Mouse (Mus musculus) stomach, embryonic 14.5 days (tissue): ENCODE measurements around the gene Rps29. TPM values are rescaled to one million over a fixed set of nuclear protein-coding genes. Genes with fewer than 3 reads are reported as not detected.

Experiments used
- microRNA-seq: library from miRNA; unstranded; fragments of <30 nt; microRNA quantifications from one replicate; pipeline ENCODE4, GENCODE M21; 2016
- polyA plus RNA-seq: library from polyadenylated mRNA; unstranded; fragments of >200 nt; fragmentation: Nextera tagmentation; extraction: Ambion mirVana; gene quantifications from 2 replicates; pipeline ENCODE4 v1.2.1, GENCODE M21; 2014

The Rps29 gene
- polyA plus RNA-seq, 1 experiment from 2014 or later, result 2,274 TPM

Small RNAs within 50 kb of the gene (microRNA-seq; reads per million reads assigned to microRNA genes)
- gene Gm47287 (not detected), gene Gm47295 (not detected)

Other genes with a start within 250 kb of the Rps29 start
- 21.7 and 23.1 TPM in 2 replicates for gene Lrr1, start 9.6 kb upstream of the Rps29 start, polyA plus RNA-seq
- gene Rpl36al, start 24.9 kb upstream of the Rps29 start, polyA plus RNA-seq, result 629 and 653 TPM in 2 replicates
- 42.6 and 47.0 TPM in 2 replicates for gene Mgat2, start 25.0 kb upstream of the Rps29 start, polyA plus RNA-seq
- 24.3 and 29.6 TPM in 2 replicates for gene Gm49383, start 37.9 kb upstream of the Rps29 start, polyA plus RNA-seq
- 9.2 and 9.4 TPM in 2 replicates for gene Dnaaf2, start 39.2 kb upstream of the Rps29 start, polyA plus RNA-seq
- gene Gm49384, start 45.1 kb upstream of the Rps29 start, polyA plus RNA-seq, result 24.5 and 27.1 TPM in 2 replicates
- 33.0 and 35.0 TPM in 2 replicates for gene Pole2, start 69.0 kb upstream of the Rps29 start, polyA plus RNA-seq
- gene Klhdc1, start 82.0 kb upstream of the Rps29 start, polyA plus RNA-seq, result 7.8 and 8.2 TPM in 2 replicates
- 122 and 124 TPM in 2 replicates for gene Klhdc2, start 137.5 kb upstream of the Rps29 start, polyA plus RNA-seq
- 99.9 and 114 TPM in 2 replicates for gene Nemf, start 198.0 kb upstream of the Rps29 start, polyA plus RNA-seq
- 57.1 and 63.8 TPM in 2 replicates for gene Arf6, start 213.0 kb upstream of the Rps29 start, polyA plus RNA-seq
- gene Gm9887, start 213.3 kb upstream of the Rps29 start, polyA plus RNA-seq, result 0.74 and 2.2 TPM in 2 replicates